Mouse (Mus musculus) cerebellum, adult 11-12 months (tissue): ENCODE results near the gene Gprin2.
A peak's percentile ranks its signal among the peaks of the same experiment; 100 is the strongest.

Source experiments
- DNase-seq: peaks from one replicate; pipeline ENCODE4 v3.0.0; 2022

Gene Gprin2

GRCm38 (mm10) chr14:34200738-34201230 lies 669 bp downstream of the Gprin2 start:
- peak; percentile 70 for DNase-seq

GRCm38 (mm10) chr14:34196706-34197105 lies 4.7 kb downstream of the Gprin2 start:
- no peak for DNase-seq

- DNase-seq, result peak; percentile 43
Measured at GRCm38 (mm10) chr14:34195466-34195865, 6.0 kb downstream of the Gprin2 start.

- no peak for DNase-seq
Measured at GRCm38 (mm10) chr14:34193879-34194278, 7.6 kb downstream of the Gprin2 start.

GRCm38 (mm10) chr14:34190361-34190760 lies 11.1 kb downstream of the Gprin2 start:
- DNase-seq, result no peak

GRCm38 (mm10) chr14:34188629-34189028 lies 12.8 kb downstream of the Gprin2 start:
- DNase-seq, result no peak

GRCm38 (mm10) chr14:34183101-34183500 lies 18.4 kb downstream of the Gprin2 start:
- no peak for DNase-seq

GRCm38 (mm10) chr14:34179351-34179750 lies 22.1 kb downstream of the Gprin2 start:
- DNase-seq, result no peak

GRCm38 (mm10) chr14:34171107-34171506 lies 30.3 kb downstream of the Gprin2 start:
- no peak for DNase-seq

- no peak for DNase-seq
Measured at GRCm38 (mm10) chr14:34155752-34156151, 45.7 kb downstream of the Gprin2 start.

- peak; percentile 28 for DNase-seq
Measured at GRCm38 (mm10) chr14:34154601-34155337, 46.7 kb downstream of the Gprin2 start.

GRCm38 (mm10) chr14:34152342-34152741 lies 49.1 kb downstream of the Gprin2 start, which contains the start of gene Npy4r:
Npy4r (minus strand) TSS chr14:34152489.
- no peak for DNase-seq

- DNase-seq, result no peak
Measured at GRCm38 (mm10) chr14:34142915-34143314, 58.5 kb downstream of the Gprin2 start.

GRCm38 (mm10) chr14:34142316-34142715 lies 59.1 kb downstream of the Gprin2 start:
- DNase-seq, result no peak

- DNase-seq, result no peak
Measured at GRCm38 (mm10) chr14:34139671-34140664, 61.5 kb downstream of the Gprin2 start.
